Mouse (Mus musculus): Measurements from ENCODE around the gene Cst6. TPM values are rescaled to one million over a fixed set of nuclear protein-coding genes. Genes with fewer than 3 reads are reported as not detected.

Cst6 gene
- 5.3 and 6.6 TPM in 2 replicates for polyA plus RNA-seq (2015; fragmentation: Nextera tagmentation; extraction: Ambion mirVana)

DNA sequence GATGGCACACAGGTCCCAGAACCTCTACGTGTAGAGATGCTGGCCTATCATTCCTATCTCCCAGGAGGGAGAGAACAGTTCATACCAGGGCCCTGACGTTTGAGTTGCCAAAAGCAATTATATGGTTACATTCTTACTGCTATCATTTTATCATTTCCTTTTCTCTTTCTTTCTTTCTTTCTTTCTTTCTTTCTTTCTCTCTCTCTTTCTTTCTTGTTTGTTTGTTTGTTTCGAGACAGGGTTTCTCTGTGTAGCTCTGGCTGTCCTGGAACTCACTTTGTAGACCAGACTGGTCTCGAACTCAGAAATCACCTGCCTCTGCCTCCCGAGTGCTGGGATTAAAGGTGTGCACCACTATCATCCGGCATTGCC is at the start of gene Cst6:
TSS of gene Cst6 (minus strand) at position 73 of the 372 bp plus-strand sequence.

DNA sequence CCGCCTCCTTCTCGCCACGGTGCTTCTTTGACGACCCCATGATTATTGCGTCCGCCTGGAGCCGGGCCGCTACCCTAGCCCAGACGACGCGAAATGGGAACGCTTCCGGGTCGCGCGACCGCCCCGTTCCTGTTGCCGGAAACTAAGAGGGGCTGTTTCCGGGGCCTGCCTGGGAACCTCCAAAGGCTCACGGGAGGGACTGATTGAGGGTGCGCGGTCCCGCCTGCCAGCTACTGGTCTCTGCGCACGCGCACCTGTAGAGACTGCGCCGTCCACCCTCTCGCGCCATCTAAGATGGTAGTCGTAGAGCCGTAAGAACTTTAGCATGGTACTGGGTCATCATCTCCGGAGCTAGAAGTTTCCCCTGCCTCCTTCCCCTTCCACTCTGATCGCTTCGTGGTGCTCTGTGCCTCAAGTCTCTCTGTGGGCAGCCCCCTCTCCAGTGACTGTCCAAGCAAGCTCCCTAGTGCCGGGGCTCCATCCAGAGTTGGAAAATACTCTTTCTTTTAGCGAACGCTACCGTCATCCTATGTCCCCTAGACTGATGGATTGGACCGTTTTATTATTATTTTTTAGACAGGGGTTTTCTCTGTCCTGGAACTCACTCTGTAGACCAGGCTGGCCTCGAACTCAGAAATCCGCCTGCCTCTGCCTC is 39.3 kb upstream of the Cst6 start, which contains the start of gene Sart1:
TSS of gene Sart1 (minus strand) at position 116 of the 655 bp plus-strand sequence.

DNA sequence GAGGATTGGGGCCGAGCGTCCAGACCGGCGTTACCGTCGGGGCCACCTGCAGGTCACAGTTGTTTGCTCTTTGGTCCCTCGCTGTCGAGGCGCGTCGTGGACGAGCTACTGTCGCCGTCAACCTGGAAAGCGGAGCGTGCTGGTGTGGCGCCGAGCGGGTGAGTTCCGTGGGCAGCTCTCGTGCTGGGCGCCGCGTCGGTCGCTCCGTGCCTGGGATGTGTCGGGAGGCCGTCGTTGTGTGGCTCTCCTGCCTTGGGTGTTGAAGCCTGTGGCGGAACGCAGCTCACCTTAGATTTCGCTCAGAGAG is 17.6 kb upstream of the Cst6 start, which contains the start of gene Banf1:
TSS of gene Banf1 (minus strand) at position 116 of the 307 bp plus-strand sequence.

DNA sequence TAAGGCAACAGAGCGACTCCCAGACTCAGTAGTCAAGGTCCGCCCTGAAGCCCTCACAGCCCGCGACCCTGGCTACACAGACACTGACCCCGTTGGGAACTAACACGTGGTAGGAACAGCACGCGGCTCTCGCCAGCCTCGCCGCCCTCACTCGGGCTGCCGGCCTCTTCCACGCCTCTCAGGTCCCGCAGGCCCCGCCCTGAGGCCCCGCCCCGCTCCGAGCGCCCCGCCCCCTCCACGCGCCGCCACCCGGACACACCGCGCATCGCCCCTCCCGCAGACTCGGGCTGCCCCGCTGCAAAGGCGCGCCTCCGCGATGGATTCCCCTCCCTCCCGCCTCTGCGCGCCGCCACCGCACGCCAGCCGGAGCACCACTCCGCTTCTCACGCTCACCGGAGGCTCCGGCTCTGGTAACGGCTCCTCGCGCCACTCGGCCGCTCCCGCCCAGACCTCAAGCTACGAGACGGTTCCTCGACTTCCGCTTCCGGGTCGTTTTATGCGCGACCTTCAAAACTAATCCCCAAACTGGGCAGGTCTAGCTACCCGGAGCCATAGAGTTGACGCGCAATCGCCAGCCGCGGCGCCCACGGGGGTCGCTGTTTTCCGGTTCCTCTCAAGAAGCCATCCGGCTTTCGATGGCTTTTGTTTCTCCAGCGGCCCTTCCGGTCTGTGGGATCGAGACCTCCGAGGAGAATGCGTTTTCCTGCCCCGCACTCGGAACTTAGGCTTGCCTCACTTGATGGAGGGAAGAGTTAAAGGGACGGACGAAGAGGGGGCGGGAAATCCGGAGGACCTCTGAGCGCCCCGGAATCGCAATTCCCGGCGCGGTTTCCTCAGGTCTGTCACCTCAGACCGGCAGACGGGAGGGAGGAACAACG is 17.0 kb upstream of the Cst6 start, which contains the start of gene Eif1ad:
TSS of gene Eif1ad (plus strand) at position 567 of the 878 bp plus-strand sequence.

DNA sequence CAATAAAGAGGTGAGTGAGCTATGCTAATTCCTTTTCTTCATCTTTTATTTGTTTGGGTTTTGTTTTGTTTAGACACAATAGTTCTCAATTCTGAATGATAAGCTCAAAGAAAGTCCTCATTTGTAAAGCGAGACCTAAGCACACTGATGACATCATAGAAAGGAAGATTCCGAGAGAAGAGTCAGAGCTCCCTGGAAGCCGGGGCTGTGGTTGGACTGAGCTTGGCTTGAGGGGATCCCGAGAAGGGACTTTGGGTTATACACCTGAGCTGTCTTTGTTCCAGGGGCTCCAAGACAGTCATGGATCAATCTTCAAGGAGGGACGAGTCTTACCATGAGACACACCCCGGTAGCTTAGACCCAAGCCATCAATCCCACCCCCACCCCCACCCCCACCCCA is 13.9 kb downstream of the Cst6 start, which contains the start of gene Catsper1:
TSS of gene Catsper1 (plus strand) at position 301 of the 400 bp plus-strand sequence.

DNA sequence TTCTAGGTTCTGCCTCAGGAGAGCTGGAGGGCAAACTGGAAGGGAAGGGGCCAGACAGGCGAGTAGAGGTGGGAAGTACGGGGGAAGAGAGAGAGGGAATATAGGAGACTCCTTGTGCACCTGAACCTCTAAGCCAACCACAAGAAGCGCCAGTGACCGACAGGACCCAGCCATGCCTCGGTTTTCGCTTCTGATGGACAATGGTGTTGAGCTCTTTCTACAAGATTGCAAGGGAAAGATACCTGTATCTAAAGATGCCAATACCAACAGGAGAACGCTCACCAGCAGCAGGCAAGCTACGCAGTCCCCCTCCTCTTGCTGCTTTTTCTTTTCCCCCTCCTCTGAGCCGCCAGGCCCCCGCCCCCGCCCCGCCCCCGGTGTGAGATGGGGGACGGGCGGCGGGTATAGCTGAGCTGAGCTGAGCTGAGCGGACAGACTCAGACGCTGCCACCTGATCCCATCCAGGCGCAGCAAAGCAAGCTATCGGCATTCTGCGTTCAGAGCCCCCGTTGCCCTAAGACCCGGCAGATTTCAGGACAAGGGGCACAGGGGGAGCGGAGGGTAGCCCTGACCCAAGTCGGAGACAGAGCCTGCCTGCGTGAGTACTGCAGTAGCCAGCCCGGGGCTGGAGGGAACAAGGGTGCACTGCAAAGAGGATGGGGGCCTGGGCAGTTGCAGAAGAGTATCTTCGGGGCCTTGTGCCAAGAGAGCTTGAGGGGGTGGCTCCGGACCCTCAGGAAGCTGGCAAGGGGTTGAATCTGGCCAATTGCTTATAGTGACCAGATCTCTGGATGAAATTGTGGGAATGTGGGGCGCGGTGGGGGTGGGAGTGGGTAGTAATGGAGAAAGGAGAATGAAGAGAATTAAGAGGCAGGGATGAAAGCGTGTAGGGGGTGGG is 51.2 kb downstream of the Cst6 start, which contains the start of gene Gal3st3:
TSS of gene Gal3st3 (plus strand) at position 429 of the 898 bp plus-strand sequence.

DNA sequence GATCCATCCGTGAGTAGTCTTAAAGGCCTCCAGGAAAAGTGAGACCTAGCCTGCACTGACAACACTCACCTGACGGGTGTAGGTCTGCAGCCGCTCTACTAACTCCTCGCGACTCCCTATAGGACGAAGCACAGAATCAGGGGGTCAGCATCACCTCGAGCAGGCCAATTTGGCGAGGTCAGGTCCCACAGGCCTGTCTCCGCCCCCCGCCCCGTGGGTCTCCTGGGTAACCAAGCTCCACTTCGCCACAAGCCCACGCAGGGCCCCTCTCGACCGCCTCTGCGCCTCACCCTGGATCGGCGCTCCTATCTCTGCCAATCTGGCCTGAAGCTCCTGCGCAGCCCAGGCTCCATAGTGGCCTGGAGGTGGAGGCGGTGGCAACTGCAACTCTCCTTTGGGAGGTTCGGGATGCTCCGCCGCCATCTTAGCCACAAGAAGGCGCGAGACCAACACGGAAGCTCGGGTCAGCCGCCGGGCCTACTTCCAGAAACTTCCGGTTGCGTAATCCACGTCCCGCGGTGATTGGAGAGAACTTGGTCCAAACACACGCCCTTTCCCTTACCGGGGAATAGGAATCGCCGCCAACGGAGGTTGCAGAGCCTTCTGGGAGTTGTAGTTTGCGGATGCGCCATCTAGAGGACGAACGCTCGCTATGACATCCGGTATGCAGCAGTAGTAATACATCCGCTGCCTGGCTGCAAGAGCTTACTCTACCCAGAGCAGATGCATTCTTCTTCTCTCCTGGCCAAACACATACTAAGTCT is 54.2 kb downstream of the Cst6 start, which contains the start of gene Sf3b2:
TSS of gene Sf3b2 (minus strand) at position 484 of the 764 bp plus-strand sequence.

Other genes with a start within 250 kb of the Cst6 start
- 201 TPM in 2 replicates for gene Rab1b, start 242.5 kb downstream of the Cst6 start, polyA plus RNA-seq (2015; fragmentation: Nextera tagmentation; extraction: Ambion mirVana)
- gene Klc2, start 231.0 kb downstream of the Cst6 start, polyA plus RNA-seq (2015; fragmentation: Nextera tagmentation; extraction: Ambion mirVana) = 23.4 and 23.5 TPM in 2 replicates
- 8.8 and 10.0 TPM in 2 replicates for gene Pacs1, start 76.5 kb downstream of the Cst6 start, polyA plus RNA-seq (2015; fragmentation: Nextera tagmentation; extraction: Ambion mirVana)
- gene Sf3b2, start 54.1 kb downstream of the Cst6 start, polyA plus RNA-seq (2015; fragmentation: Nextera tagmentation; extraction: Ambion mirVana) = 155 and 159 TPM in 2 replicates
- gene Gal3st3, start 51.2 kb downstream of the Cst6 start, polyA plus RNA-seq (2015; fragmentation: Nextera tagmentation; extraction: Ambion mirVana) = 0.33 and 0.35 TPM in 2 replicates
- gene Catsper1, start 13.8 kb downstream of the Cst6 start, polyA plus RNA-seq (2015; fragmentation: Nextera tagmentation; extraction: Ambion mirVana) = not detected in 2 replicates
- 25.2 and 27.2 TPM in 2 replicates for gene Eif1ad, start 17.2 kb upstream of the Cst6 start, polyA plus RNA-seq (2015; fragmentation: Nextera tagmentation; extraction: Ambion mirVana)
- gene Banf1, start 17.6 kb upstream of the Cst6 start, polyA plus RNA-seq (2015; fragmentation: Nextera tagmentation; extraction: Ambion mirVana) = 266 and 286 TPM in 2 replicates
- gene Sart1, start 39.1 kb upstream of the Cst6 start, polyA plus RNA-seq (2015; fragmentation: Nextera tagmentation; extraction: Ambion mirVana) = 33.0 and 39.0 TPM in 2 replicates
- gene Tsga10ip, start 53.0 kb upstream of the Cst6 start, polyA plus RNA-seq (2015; fragmentation: Nextera tagmentation; extraction: Ambion mirVana) = not detected in 2 replicates
- gene Drap1, start 75.4 kb upstream of the Cst6 start, polyA plus RNA-seq (2015; fragmentation: Nextera tagmentation; extraction: Ambion mirVana) = 234 and 246 TPM in 2 replicates
- gene AI837181, start 75.6 kb upstream of the Cst6 start, polyA plus RNA-seq (2015; fragmentation: Nextera tagmentation; extraction: Ambion mirVana) = 45.6 and 53.5 TPM in 2 replicates
- 0.61 and 1.6 TPM in 2 replicates for gene Fosl1, start 98.0 kb upstream of the Cst6 start, polyA plus RNA-seq (2015; fragmentation: Nextera tagmentation; extraction: Ambion mirVana)
- 15.1 and 16.5 TPM in 2 replicates for gene Ccdc85b, start 108.3 kb upstream of the Cst6 start, polyA plus RNA-seq (2015; fragmentation: Nextera tagmentation; extraction: Ambion mirVana)
- gene Fibp, start 111.0 kb upstream of the Cst6 start, polyA plus RNA-seq (2015; fragmentation: Nextera tagmentation; extraction: Ambion mirVana) = 78.4 and 88.2 TPM in 2 replicates
- 0.16 and 0.62 TPM in 2 replicates for gene Ctsw, start 118.9 kb upstream of the Cst6 start, polyA plus RNA-seq (2015; fragmentation: Nextera tagmentation; extraction: Ambion mirVana)
- gene Efemp2, start 124.4 kb upstream of the Cst6 start, polyA plus RNA-seq (2015; fragmentation: Nextera tagmentation; extraction: Ambion mirVana) = 118 and 128 TPM in 2 replicates
- 23.1 and 28.7 TPM in 2 replicates for gene Mus81, start 138.8 kb upstream of the Cst6 start, polyA plus RNA-seq (2015; fragmentation: Nextera tagmentation; extraction: Ambion mirVana)
- 1,724 and 1,857 TPM in 2 replicates for gene Cfl1, start 140.9 kb upstream of the Cst6 start, polyA plus RNA-seq (2015; fragmentation: Nextera tagmentation; extraction: Ambion mirVana)
- gene 1700020D05Rik, start 154.2 kb upstream of the Cst6 start, polyA plus RNA-seq (2015; fragmentation: Nextera tagmentation; extraction: Ambion mirVana) = 0.27 TPM in 1 of 2 replicates, not detected in the other
- 4.8 and 6.5 TPM in 2 replicates for gene Snx32, start 161.0 kb upstream of the Cst6 start, polyA plus RNA-seq (2015; fragmentation: Nextera tagmentation; extraction: Ambion mirVana)
- gene Ovol1, start 211.1 kb upstream of the Cst6 start, polyA plus RNA-seq (2015; fragmentation: Nextera tagmentation; extraction: Ambion mirVana) = 2.6 and 3.4 TPM in 2 replicates
- 6.1 and 6.2 TPM in 2 replicates for gene Ap5b1, start 218.5 kb upstream of the Cst6 start, polyA plus RNA-seq (2015; fragmentation: Nextera tagmentation; extraction: Ambion mirVana)